Mouse (Mus musculus): ENCODE measurements around the gene Gm47985.

The Gm47985 gene

DNA sequence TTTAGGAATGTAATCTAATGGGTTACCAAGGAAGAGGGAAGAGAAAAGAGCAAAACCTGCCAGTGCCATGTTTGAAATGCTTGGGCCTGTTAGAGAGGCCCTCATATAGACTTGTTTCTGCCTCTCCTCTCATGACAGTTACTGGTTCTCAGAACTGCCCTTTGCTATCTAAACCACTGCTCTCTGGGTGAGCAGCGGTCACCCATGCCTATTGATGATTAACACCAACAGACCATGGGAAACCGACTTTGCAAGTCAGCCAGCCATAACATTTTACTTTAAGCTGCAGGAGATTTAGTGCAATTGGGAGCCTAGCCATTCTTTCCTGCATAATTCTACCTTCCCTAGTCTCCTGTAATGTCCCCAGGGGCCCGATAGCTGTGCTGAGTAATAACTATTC is 34.1 kb downstream of the Gm47985 start:
- DNase-seq (ENCODE audit: extremely low read depth, low read depth, low spot score) = no peak

DNA sequence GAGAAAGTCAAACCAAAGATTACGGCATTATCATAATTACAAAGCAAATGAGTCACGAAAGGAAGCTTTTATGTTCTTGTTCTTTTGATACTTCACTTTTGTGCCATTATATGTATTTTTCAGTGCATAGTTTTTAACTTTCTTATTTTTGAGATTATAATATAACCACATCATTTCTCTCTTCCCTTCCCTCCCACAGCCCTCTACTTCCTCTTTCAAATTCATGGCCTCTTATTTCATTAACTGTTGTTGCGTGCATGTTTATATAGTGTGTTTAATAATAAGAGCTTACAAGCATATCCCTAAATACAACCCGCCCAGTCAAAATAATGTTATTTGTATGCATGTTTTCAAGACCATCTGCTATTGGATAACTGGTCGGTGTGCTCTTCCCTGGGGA is 36.7 kb downstream of the Gm47985 start:
- DNase-seq (ENCODE audit: extremely low read depth, low read depth, low spot score) = no peak

DNA sequence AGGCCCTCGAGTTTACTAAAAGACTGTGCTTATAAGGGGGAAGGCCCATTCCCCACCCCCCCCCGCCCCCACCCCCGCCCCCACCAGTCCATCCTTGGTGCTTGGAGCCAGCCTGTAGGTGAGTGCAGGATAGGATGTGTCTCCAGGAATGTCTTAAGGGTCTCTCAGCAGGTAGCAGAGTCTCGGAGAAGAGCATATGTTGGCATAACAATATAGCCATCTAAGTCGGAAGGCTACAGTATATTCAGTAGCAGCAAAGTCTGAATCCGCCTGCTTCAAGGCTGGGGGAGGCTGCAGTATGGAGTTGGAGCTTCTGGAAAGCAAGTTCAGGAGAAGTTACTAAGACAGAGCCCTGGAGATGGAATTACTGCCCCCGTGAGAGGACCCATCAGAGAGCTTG is 37.8 kb downstream of the Gm47985 start:
- no peak for DNase-seq (ENCODE audit: extremely low read depth, low read depth, low spot score)

DNA sequence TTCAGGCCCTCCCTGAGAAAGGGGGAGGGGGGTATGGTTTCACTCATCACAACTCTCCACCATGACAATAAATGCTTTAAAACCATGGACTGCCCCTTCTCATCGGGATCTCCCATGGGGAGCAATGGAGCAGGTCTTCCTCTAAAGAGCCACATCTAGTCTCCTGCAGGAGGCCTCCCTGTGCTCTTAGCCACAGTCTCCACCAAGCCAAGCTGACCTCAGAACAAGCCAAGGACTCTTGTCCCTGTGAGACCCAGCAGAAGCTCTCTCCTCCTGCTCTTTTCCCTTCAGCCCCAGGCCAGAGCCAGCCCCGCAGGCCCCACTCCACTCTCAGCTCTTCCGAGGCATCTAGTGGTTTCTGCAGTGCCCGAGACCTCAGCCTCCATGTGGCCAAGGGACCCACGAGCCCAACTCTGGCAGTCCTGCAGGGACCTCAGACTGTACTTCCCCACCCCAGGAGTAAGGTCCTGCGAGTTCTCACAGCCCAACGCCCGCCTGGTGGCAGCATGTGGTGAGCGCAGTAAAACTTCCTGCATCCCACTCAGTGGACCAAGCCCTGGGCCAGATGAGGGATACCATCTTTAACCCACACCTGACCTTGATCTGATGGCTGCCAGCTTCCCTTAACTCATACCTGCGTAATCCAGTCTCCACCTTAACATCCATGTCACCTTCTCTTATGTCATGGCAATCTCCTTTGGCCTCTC is 40.4 kb downstream of the Gm47985 start:
- no peak for DNase-seq (ENCODE audit: extremely low read depth, low read depth, low spot score)

DNA sequence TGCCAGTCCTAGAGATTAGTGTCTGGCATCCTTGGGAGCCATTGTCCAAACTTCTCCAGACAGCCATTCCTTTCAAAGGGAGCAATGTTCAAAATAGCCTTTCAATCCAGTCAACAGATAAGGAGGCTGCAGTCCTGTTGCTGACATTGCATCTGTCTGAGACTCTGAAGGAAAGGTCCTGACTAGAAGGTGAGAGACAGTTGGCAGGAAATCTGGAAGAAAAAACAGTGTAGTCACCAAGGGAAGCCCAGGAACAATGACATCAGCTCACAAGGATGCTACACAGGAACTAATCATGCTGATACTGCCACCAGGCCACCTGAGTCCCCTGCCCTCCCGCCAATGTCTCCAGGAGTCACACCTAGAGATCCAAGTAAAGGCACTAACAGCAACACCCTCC is 41.0 kb downstream of the Gm47985 start:
- no peak for DNase-seq (ENCODE audit: extremely low read depth, low read depth, low spot score)

DNA sequence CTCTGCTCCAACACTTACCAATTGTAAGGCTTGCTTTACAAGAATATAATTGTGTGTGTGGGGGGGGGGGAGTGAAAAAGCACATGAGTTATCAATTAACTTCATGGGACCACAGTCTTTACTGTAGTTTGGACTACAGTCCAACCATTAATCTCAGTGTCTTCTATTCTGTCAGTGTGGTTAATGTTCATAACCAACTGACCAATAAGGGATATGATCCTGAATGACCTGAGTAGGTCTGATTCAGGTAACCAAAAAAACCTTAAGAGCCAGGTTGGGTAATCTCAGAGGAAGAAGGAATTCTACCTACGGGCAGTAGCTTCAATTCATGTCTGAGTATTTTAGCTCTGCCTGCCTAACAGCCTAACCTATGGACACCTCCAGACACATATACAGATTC is 42.2 kb downstream of the Gm47985 start:
- DNase-seq (ENCODE audit: extremely low read depth, low read depth, low spot score) = no peak

DNA sequence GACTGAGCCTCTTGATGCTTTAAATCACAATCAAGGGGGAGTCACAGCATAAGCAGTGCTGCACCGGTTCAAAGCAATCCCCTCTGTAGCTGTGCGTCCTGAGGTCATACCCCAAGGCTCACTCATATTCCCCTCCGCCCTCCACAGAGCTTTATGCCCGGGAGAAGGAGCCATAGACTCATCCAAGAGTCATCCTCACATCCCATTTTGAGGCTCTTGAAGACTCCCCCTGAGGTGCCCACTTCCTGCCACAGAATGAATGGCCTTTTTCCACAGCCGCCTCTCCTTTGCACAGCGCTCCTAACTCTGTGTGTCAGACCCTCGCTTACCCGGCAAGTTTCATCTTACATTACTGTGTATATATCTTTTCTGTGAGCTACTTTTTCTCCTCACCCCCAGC is 45.2 kb downstream of the Gm47985 start:
- no peak for DNase-seq (ENCODE audit: extremely low read depth, low read depth, low spot score)

DNA sequence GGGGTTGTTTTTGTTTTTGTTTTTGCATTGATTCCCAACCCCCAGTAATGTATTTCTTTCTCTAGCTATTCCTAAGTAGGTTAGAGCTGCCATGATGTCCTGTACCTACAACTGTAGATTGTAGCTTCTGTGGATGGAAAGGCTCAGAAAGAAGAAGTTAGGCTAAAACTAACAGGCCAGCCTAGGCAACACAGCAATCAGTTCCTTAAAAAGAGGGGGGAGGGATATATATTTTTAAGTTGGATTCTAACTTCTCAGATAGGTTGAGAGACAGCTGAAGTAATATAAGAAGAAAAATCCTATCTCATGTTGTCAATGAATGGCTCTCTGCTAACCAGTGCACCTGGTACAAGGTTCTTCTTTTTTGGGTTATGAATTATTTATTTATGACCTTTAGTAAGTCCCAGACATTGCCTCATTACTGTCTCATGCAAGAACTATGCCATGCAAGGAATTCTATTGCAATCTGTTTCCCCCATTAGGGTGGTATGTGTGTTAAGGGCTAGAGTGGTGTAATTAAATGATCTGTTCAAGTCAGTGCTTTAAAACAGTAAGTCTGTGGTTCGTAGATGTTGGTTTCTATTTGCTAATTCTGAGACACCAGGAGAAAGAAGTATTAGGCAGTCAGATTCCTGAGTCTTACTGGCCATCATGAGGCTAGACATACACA is 46.1 kb downstream of the Gm47985 start:
- DNase-seq (ENCODE audit: extremely low read depth, low read depth, low spot score) = no peak

DNA sequence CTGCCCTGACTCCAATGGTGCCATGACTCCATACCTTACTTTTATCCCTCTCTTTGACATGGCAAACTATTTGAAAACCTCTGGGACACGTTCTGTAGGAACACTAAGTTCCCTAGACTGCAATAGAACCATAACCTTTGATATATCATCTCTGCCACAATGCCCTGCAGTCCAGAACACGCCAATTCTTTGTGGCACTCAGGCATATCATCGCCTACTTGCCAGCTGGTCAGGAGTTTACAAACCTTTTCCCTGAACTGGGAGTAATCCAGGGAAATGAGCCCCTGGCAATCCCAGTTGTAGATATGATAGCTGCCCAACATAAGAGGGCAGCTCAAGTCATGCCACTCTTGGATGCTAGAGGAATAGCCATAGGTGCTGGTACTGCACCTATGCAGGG is 50.0 kb downstream of the Gm47985 start:
- DNase-seq (ENCODE audit: extremely low read depth, low read depth, low spot score) = no peak

DNA sequence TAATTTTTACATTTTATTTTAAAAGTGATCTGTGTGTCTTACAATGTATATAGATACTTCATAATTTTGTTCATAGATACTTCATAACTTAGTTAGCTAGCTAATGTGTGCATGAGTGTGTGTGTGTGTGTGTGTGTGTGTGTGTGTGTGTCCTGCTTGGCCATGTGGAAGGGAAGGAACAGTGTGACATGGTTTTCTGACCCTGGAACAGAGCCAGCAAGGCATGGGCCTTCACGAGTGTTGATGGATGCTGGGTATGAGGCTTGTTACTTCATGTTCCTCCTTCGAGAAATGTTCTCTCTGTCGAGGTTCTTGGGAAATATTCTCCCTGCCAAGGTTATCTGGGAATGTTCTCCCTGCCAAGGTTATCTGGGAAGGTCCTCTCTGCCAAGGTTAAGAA is 51.4 kb downstream of the Gm47985 start:
- no peak for DNase-seq (ENCODE audit: extremely low read depth, low read depth, low spot score)

All from fat pad, adult 2 months (tissue).